Mouse (Mus musculus) frontal cortex, adult 2 months (tissue): Measurements from ENCODE around the gene Themis2. TPM values are rescaled to one million over a fixed set of nuclear protein-coding genes. Genes with fewer than 3 reads are reported as not detected.

Source experiments
- polyA plus RNA-seq: library from polyadenylated mRNA; depleted of rRNA; stranded (reverse); fragments of >200 nt; gene quantifications from 2 replicates; pipeline ENCODE4 v1.2.3, GENCODE M21; 2012; rRNA removed

The Themis2 gene
- polyA plus RNA-seq, 1 experiment: 1.2 TPM

Other genes starting within 250 kb of the Themis2 start
- 1.0 and 1.6 TPM in 2 replicates for gene Ptafr, start 232.3 kb downstream of the Themis2 start, polyA plus RNA-seq
- gene Eya3, start 157.4 kb downstream of the Themis2 start, polyA plus RNA-seq: 24.1 and 24.4 TPM in 2 replicates
- 3.0 and 4.1 TPM in 2 replicates for gene Xkr8, start 63.8 kb downstream of the Themis2 start, polyA plus RNA-seq
- gene Smpdl3b, start 39.1 kb downstream of the Themis2 start, polyA plus RNA-seq: 2.2 and 3.1 TPM in 2 replicates
- 13.2 and 16.6 TPM in 2 replicates for gene Rpa2, start 28.1 kb downstream of the Themis2 start, polyA plus RNA-seq
- 59.8 and 62.1 TPM in 2 replicates for gene Ppp1r8, start 46.8 kb upstream of the Themis2 start, polyA plus RNA-seq
- gene Stx12, start 88.1 kb upstream of the Themis2 start, polyA plus RNA-seq: 101 and 110 TPM in 2 replicates
- 33.3 and 38.7 TPM in 2 replicates for gene Fam76a, start 126.2 kb upstream of the Themis2 start, polyA plus RNA-seq
- 0.18 and 0.19 TPM in 2 replicates for gene Fgr, start 177.7 kb upstream of the Themis2 start, polyA plus RNA-seq
- 28.5 and 28.6 TPM in 2 replicates for gene Ahdc1, start 214.9 kb upstream of the Themis2 start, polyA plus RNA-seq